32 mouse cellular contexts compared by ENCODE assay signal in the genomic region with DNA sequence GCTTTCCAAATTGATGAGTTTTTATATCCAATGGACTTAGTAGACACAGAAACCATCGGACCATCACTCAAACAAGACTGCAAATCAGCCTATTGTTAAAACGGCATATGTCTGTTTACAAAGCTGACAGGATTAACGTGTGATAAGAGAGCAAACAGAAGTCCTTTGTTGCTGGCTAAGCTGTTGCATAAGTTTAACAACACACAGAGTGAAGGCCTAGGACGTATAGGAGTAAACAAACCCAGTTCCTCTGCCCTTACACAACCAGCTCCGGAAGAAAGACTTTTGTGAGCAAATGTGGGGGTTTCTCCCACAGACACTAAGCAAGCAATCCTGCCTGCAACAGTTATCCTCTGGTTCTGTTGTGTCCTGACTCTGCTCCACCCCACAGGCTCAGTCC. TPM values are rescaled to one million over a fixed set of nuclear protein-coding genes. Genes with fewer than 3 reads are reported as not detected.
DNase-seq lines count a peak whose midpoint lies in the region; ATAC-seq and TF ChIP-seq lines count a peak whose summit lies in the region.
"Had no signal": no experiment of that assay in that cellular context is flagged by ENCODE, and none has a peak within 500 bp of the region (broad histone marks: within the 10 kb centered on the region; RNA-seq: fewer than 3 reads in every experiment).

No protein-coding gene starts in this region.

- WGBS in liver, embryonic 16.5 days (ENCODE audit: insufficient replicate concordance), result 35% methylated on average over 5 of the region's 5 CpGs
- 50% methylated on average over 5 of the region's 5 CpGs for WGBS in liver, embryonic 12.5 days (ENCODE audit: insufficient replicate concordance)
- WGBS in midbrain, embryonic 11.5 days, result 32% methylated on average over 5 of the region's 5 CpGs
- 27% methylated on average over 5 of the region's 5 CpGs for WGBS in midbrain, postnatal 0 days

- no peak for TF ChIP-seq CTCF in midbrain, postnatal 0 days (IDR thresholded peaks at IDR 0.05)

- no peaks in the 10 kb centered on the region for H3K9me3 ChIP-seq in liver, embryonic 16.5 days (replicated peaks; ENCODE audit: control insufficient read depth, low read length)
- no peaks in the 10 kb centered on the region for H3K9me3 ChIP-seq in liver, embryonic 12.5 days (replicated peaks)
- no peaks in the 10 kb centered on the region for H3K9me3 ChIP-seq in midbrain, embryonic 11.5 days (ENCODE audit: control insufficient read depth, low read length)
- H3K9me3 ChIP-seq in midbrain, postnatal 0 days (ENCODE audit: low read length), result no peaks in the 10 kb centered on the region
- H3K9me3 ChIP-seq: embryonic facial prominence, embryonic 12.5 days; forebrain, embryonic 13.5 days; hindbrain, embryonic 10.5 days; intestine, embryonic 15.5 days; neural tube, embryonic 15.5 days had no signal

- H3K36me3 ChIP-seq in liver, embryonic 16.5 days (ENCODE audit: control insufficient read depth, insufficient read depth), result no peaks in the 10 kb centered on the region
- no peaks in the 10 kb centered on the region for H3K36me3 ChIP-seq in liver, embryonic 12.5 days
- H3K36me3 ChIP-seq in midbrain, embryonic 11.5 days (ENCODE audit: control insufficient read depth, insufficient read depth, low read length), result no peaks in the 10 kb centered on the region
- H3K36me3 ChIP-seq in midbrain, postnatal 0 days (ENCODE audit: insufficient read depth, low read length), result no peaks in the 10 kb centered on the region
- H3K36me3 ChIP-seq: embryonic facial prominence, embryonic 12.5 days; hindbrain, embryonic 10.5 days; intestine, embryonic 15.5 days; neural tube, embryonic 15.5 days had no signal

- H3K27ac ChIP-seq in liver, embryonic 16.5 days (ENCODE audit: low read length), result 0 out of 2 replicates have a peak overlapping the region, but pooled peaks have one; percentile 28
- H3K27ac ChIP-seq in liver, embryonic 12.5 days, result no peak overlapping the region
- no peak overlapping the region for H3K27ac ChIP-seq in midbrain, embryonic 11.5 days (ENCODE audit: low read depth, low read length)
- no peak overlapping the region for H3K27ac ChIP-seq in midbrain, postnatal 0 days (ENCODE audit: low read depth, low read length)
- H3K27ac ChIP-seq: embryonic facial prominence, embryonic 12.5 days; forebrain, embryonic 13.5 days; gastrocnemius, adult 2 months; hindbrain, embryonic 10.5 days; intestine, embryonic 15.5 days; liver, embryonic 14.5 days; neural tube, embryonic 15.5 days; stomach, postnatal 0 days had no signal

- H3K9ac ChIP-seq in liver, embryonic 16.5 days (ENCODE audit: low read depth, low read length), result no peak overlapping the region
- H3K9ac ChIP-seq in liver, embryonic 12.5 days, result no peak overlapping the region
- no peak overlapping the region for H3K9ac ChIP-seq in midbrain, embryonic 11.5 days (ENCODE audit: low read length)
- no peak overlapping the region for H3K9ac ChIP-seq in midbrain, postnatal 0 days (replicated peaks; ENCODE audit: low read length, poor library complexity, severe bottlenecking)
- H3K9ac ChIP-seq: embryonic facial prominence, embryonic 12.5 days; forebrain, embryonic 13.5 days; intestine, embryonic 15.5 days; liver, embryonic 14.5 days; neural tube, embryonic 15.5 days had no signal

- peak; percentile 56; the same call in 1 of the 2 replicates for ATAC-seq in liver, embryonic 16.5 days (ENCODE audit: low read depth)
- ATAC-seq in liver, embryonic 12.5 days, result no peak
- no peak for ATAC-seq in midbrain, embryonic 11.5 days (ENCODE audit: low FRiP score)
- ATAC-seq in midbrain, postnatal 0 days (ENCODE audit: low FRiP score), result no peak
- peak; percentile 64 for ATAC-seq in megakaryocyte, adult 5-6 weeks (ENCODE audit: poor library complexity, severe bottlenecking)
- ATAC-seq: activated CD4-positive, CD25-positive, alpha-beta regulatory T cell, adult 4 months; forebrain, embryonic 13.5 days; hindbrain, embryonic 16.5 days; intestine, embryonic 15.5 days; midbrain, embryonic 16.5 days had no signal

- no peak overlapping the region for H3K4me2 ChIP-seq in liver, embryonic 16.5 days (ENCODE audit: low read depth, low read length)
- H3K4me2 ChIP-seq in liver, embryonic 12.5 days, result no peak overlapping the region
- no peak overlapping the region for H3K4me2 ChIP-seq in midbrain, embryonic 11.5 days
- no peak overlapping the region for H3K4me2 ChIP-seq in midbrain, postnatal 0 days (ENCODE audit: low read depth, low read length, poor library complexity, severe bottlenecking)
- H3K4me2 ChIP-seq: embryonic facial prominence, embryonic 12.5 days; forebrain, embryonic 13.5 days; heart, embryonic 11.5 days; intestine, embryonic 15.5 days; neural tube, embryonic 15.5 days had no signal

- H3K4me1 ChIP-seq in liver, embryonic 16.5 days (ENCODE audit: control insufficient read depth, low read depth, low read length), result peaks cover 3% of the 10 kb centered on the region
- peaks cover 4% of the 10 kb centered on the region for H3K4me1 ChIP-seq in liver, embryonic 12.5 days
- H3K4me1 ChIP-seq in midbrain, embryonic 11.5 days (ENCODE audit: control insufficient read depth, insufficient read depth, low read length), result no peaks in the 10 kb centered on the region
- H3K4me1 ChIP-seq in midbrain, postnatal 0 days (ENCODE audit: insufficient read depth, low read length), result no peaks in the 10 kb centered on the region
- H3K4me1 ChIP-seq: embryonic facial prominence, embryonic 12.5 days; forebrain, embryonic 13.5 days; hindbrain, embryonic 10.5 days; neural tube, embryonic 15.5 days had no signal

- H3K4me3 ChIP-seq in liver, embryonic 16.5 days (ENCODE audit: low read depth, low read length), result no peak overlapping the region
- no peak overlapping the region for H3K4me3 ChIP-seq in liver, embryonic 12.5 days
- H3K4me3 ChIP-seq in midbrain, embryonic 11.5 days (ENCODE audit: low read depth, low read length), result no peak overlapping the region
- no peak overlapping the region for H3K4me3 ChIP-seq in midbrain, postnatal 0 days (ENCODE audit: low read depth, low read length)
- H3K4me3 ChIP-seq: embryonic facial prominence, embryonic 12.5 days; erythroblast, embryonic 14.5 days; forebrain, embryonic 13.5 days; gastrocnemius, adult 2 months; hindbrain, embryonic 10.5 days; intestine, embryonic 15.5 days; neural tube, embryonic 15.5 days had no signal

- DNase-seq in midbrain, embryonic 11.5 days (ENCODE audit: low spot score, missing footprints), result peak; percentile 82
- no peak for DNase-seq in midbrain, postnatal 0 days (ENCODE audit: low spot score)
- DNase-seq in kidney, postnatal 10 days, result no peak
- no peak for DNase-seq in kidney, adult 11 months
- DNase-seq: adrenal gland, adult 8-10 months; B cell, adult 2 months; cerebellum, adult 18-20 months; cerebellum, postnatal 25 days; gastrocnemius, adult 2 months; kidney, postnatal 36 days; layer of hippocampus, postnatal 36 days; right cerebral cortex, postnatal 14 days had no signal

- no peaks in the 10 kb centered on the region for H3K27me3 ChIP-seq in liver, embryonic 16.5 days (ENCODE audit: control insufficient read depth, insufficient read depth, low read depth, low read length)
- H3K27me3 ChIP-seq in liver, embryonic 12.5 days (replicated peaks), result no peaks in the 10 kb centered on the region
- no peaks in the 10 kb centered on the region for H3K27me3 ChIP-seq in midbrain, embryonic 11.5 days (ENCODE audit: control insufficient read depth, insufficient read depth, low read length)
- no peaks in the 10 kb centered on the region for H3K27me3 ChIP-seq in midbrain, postnatal 0 days (ENCODE audit: insufficient read depth, low read length)
- H3K27me3 ChIP-seq: embryonic facial prominence, embryonic 12.5 days; forebrain, embryonic 13.5 days; intestine, embryonic 15.5 days; neural tube, embryonic 15.5 days had no signal

RNA-seq across cellular contexts. Expression of a gene that starts 17.5 kb away (rescaled TPM):
- polyA plus RNA-seq in liver, embryonic 16.5 days (2015; fragmentation: Nextera tagmentation; extraction: Ambion mirVana), result 0.06 TPM in 1 of 2 replicates, not detected in the other
- polyA plus RNA-seq in liver, embryonic 12.5 days (2016; fragmentation: Nextera tagmentation; extraction: Ambion mirVana), result 0.10 TPM in 1 of 2 replicates, not detected in the other
- polyA plus RNA-seq in midbrain, embryonic 11.5 days (2014; fragmentation: Nextera tagmentation; extraction: Ambion mirVana), result not detected in 2 replicates
- total RNA-seq in midbrain, postnatal 0 days (2014; rRNA removed), result not detected in 2 replicates
- polyA plus RNA-seq in midbrain, postnatal 0 days (2015; fragmentation: Nextera tagmentation; extraction: Ambion mirVana), result 0.18 TPM in 1 of 2 replicates, not detected in the other
- total RNA-seq in megakaryocyte, adult 5-6 weeks (2015), result not detected in 2 replicates
- not detected in 2 replicates for total RNA-seq in megakaryocyte, adult 5-6 weeks (2017)
- total RNA-seq: layer of hippocampus, adult 8-10 months; layer of hippocampus, postnatal 36 days; left cerebral cortex, postnatal 10 days; MEL had no signal
- polyA plus RNA-seq: embryonic facial prominence, embryonic 12.5 days; erythroblast, embryonic 14.5 days; frontal cortex, adult 2 months; heart, embryonic 11.5 days; hindbrain, embryonic 16.5 days; limb, embryonic 11.5 days; liver, embryonic 14.5 days; midbrain, embryonic 16.5 days; neural tube, embryonic 15.5 days had no signal

RNA-seq across cellular contexts. Expression of a gene that starts 37.6 kb away (rescaled TPM):
- polyA plus RNA-seq in liver, embryonic 16.5 days (2015; fragmentation: Nextera tagmentation; extraction: Ambion mirVana), result 3.0 and 3.3 TPM in 2 replicates
- polyA plus RNA-seq in liver, embryonic 12.5 days (2016; fragmentation: Nextera tagmentation; extraction: Ambion mirVana), result 10.5 and 11.3 TPM in 2 replicates
- 14.4 and 16.5 TPM in 2 replicates for polyA plus RNA-seq in midbrain, embryonic 11.5 days (2014; fragmentation: Nextera tagmentation; extraction: Ambion mirVana)
- total RNA-seq in midbrain, postnatal 0 days (2014; rRNA removed), result 35.8 and 39.0 TPM in 2 replicates
- 4.2 and 5.3 TPM in 2 replicates for polyA plus RNA-seq in midbrain, postnatal 0 days (2015; fragmentation: Nextera tagmentation; extraction: Ambion mirVana)
- total RNA-seq in megakaryocyte, adult 5-6 weeks (2015), result 28.0 and 28.3 TPM in 2 replicates
- total RNA-seq in megakaryocyte, adult 5-6 weeks (2017), result 19.6 and 23.9 TPM in 2 replicates

RNA-seq across cellular contexts. Expression of a gene that starts 40.2 kb away (rescaled TPM):
- 37.5 and 41.1 TPM in 2 replicates for polyA plus RNA-seq in liver, embryonic 16.5 days (2015; fragmentation: Nextera tagmentation; extraction: Ambion mirVana)
- polyA plus RNA-seq in liver, embryonic 12.5 days (2016; fragmentation: Nextera tagmentation; extraction: Ambion mirVana), result 77.3 and 79.2 TPM in 2 replicates
- polyA plus RNA-seq in midbrain, embryonic 11.5 days (2014; fragmentation: Nextera tagmentation; extraction: Ambion mirVana), result 183 and 197 TPM in 2 replicates
- total RNA-seq in midbrain, postnatal 0 days (2014; rRNA removed), result 88.5 and 90.8 TPM in 2 replicates
- 116 and 127 TPM in 2 replicates for polyA plus RNA-seq in midbrain, postnatal 0 days (2015; fragmentation: Nextera tagmentation; extraction: Ambion mirVana)
- 48.4 and 55.6 TPM in 2 replicates for total RNA-seq in megakaryocyte, adult 5-6 weeks (2015)
- total RNA-seq in megakaryocyte, adult 5-6 weeks (2017), result 139 and 143 TPM in 2 replicates

Comparison
In these comparisons a context has a peak if more than half of its experiments do, and no peak if none do; other contexts are left out.
1. ATAC-seq: peak in liver, embryonic 16.5 days (single experiment) and megakaryocyte, adult 5-6 weeks (single experiment); none in liver, embryonic 12.5 days (single experiment), midbrain, embryonic 11.5 days (single experiment) and midbrain, postnatal 0 days (single experiment).